Mouse (Mus musculus): ENCODE measurements around the gene Plcl1.

- TF ChIP-seq CTCF (IDR thresholded peaks at IDR 0.05; ENCODE audit: insufficient read depth, low read depth, low read length) (no peak), POLR2A (IDR thresholded peaks at IDR 0.05; ENCODE audit: insufficient read depth, low read depth, low read length) (no peak)
Measured at GRCm38 (mm10) chr1:55406023-55406413, 297 bp downstream of the Plcl1 start.
